Mouse (Mus musculus) CH12.LX (cell line): ENCODE measurements around the gene Dnm2. TPM values are rescaled to one million over a fixed set of nuclear protein-coding genes. Genes with fewer than 3 reads are reported as not detected.

ENCODE experiments used
- DNase-seq: peaks from one replicate; pipeline ENCODE4 v3.0.0-alpha.2; 2013; ENCODE audit errors: extremely low read depth
- H3K27ac ChIP-seq: 2 replicates; pipeline ENCODE4 v1.5.1; 2012; ENCODE audit warnings: low read depth, mild to moderate bottlenecking, control low read depth, moderate library complexity; ENCODE audit not compliant: insufficient read depth
- H3K27me3 ChIP-seq: replicated peaks from 2 replicates; pipeline ENCODE3; 2012; ENCODE audit warnings: inconsistent platforms
- H3K36me3 ChIP-seq, 2 experiments: replicated peaks in 1 of 2; 2 replicates each; pipeline versions ENCODE3 to v1.6.1; 2012; ENCODE audit warnings: inconsistent platforms in 1 of 2, low read length in 1 of 2, mild to moderate bottlenecking in 1 of 2, mixed read lengths in 1 of 2, moderate library complexity in 1 of 2; ENCODE audit not compliant: control insufficient read depth in 1 of 2, insufficient read depth in 1 of 2
- H3K4me1 ChIP-seq, 2 experiments: 2 replicates each; pipeline ENCODE4 v1.6.1; 2012; ENCODE audit warnings: inconsistent platforms in 1 of 2, moderate library complexity in 1 of 2; ENCODE audit not compliant: insufficient read depth in 2 of 2, control insufficient read depth in 1 of 2
- H3K4me2 ChIP-seq: 2 replicates; pipeline ENCODE4 v1.6.1; 2012; ENCODE audit warnings: low read depth, mild to moderate bottlenecking, control low read depth; ENCODE audit not compliant: poor library complexity, insufficient read depth, severe bottlenecking
- H3K4me3 ChIP-seq, 3 experiments: fragments of 150-350 bp in 1 of 3; sonication (generic) in 1 of 3; replicated peaks in 1 of 3; 2 replicates each; pipeline versions ENCODE3 to v1.5.1; 2011 to 2012; ENCODE audit warnings: low read depth in 2 of 3, low read length in 2 of 3, mild to moderate bottlenecking in 2 of 3, moderate library complexity in 2 of 3, control low read depth in 1 of 3, improper control_type of control experiment in 1 of 3, inconsistent platforms in 1 of 3, mixed read lengths in 1 of 3; ENCODE audit not compliant: poor library complexity in 1 of 3
- H3K79me2 ChIP-seq: replicated peaks from 2 replicates; pipeline ENCODE4 v1.6.1; 2012; ENCODE audit warnings: mild to moderate bottlenecking, moderate library complexity; ENCODE audit not compliant: control insufficient read depth, poor library complexity, insufficient read depth, severe bottlenecking; ENCODE audit errors: extremely low read depth
- H3K9ac ChIP-seq: 2 replicates; pipeline ENCODE4 v1.6.1; 2012; ENCODE audit warnings: low read depth, mild to moderate bottlenecking, control low read depth, moderate library complexity; ENCODE audit not compliant: insufficient read depth
- H3K9me3 ChIP-seq: replicated peaks from 2 replicates; pipeline ENCODE3; 2012; ENCODE audit warnings: low read length, inconsistent platforms, mixed read lengths
- BHLHE40 ChIP-seq: IDR thresholded peaks from 2 replicates; pipeline ENCODE4 v1.6.1; 2011; ENCODE audit warnings: mild to moderate bottlenecking, low read depth, low read length, improper control_type of control experiment
- CHD1 ChIP-seq: IDR thresholded peaks from 2 replicates; pipeline ENCODE4 v1.6.1; 2012; ENCODE audit warnings: low read depth, low read length, improper control_type of control experiment, inconsistent platforms
- CHD2 ChIP-seq: IDR thresholded peaks from 2 replicates; pipeline ENCODE4 v1.6.1; 2011; ENCODE audit warnings: low read length, improper control_type of control experiment
- CTCF ChIP-seq, 2 experiments: IDR thresholded peaks in 1 of 2; conservative IDR thresholded peaks in 1 of 2; 2 replicates each; pipeline ENCODE4 v1.5.1; 2011 to 2012; ENCODE audit warnings: low read depth in 2 of 2, low read length in 2 of 2, improper control_type of control experiment in 1 of 2, inconsistent platforms in 1 of 2, mild to moderate bottlenecking in 1 of 2, moderate library complexity in 1 of 2
- E2F4 ChIP-seq: IDR thresholded peaks from 2 replicates; pipeline ENCODE4 v1.6.1; 2011; ENCODE audit warnings: low read depth, low read length, improper control_type of control experiment; ENCODE audit not compliant: insufficient replicate concordance
- ELF1 ChIP-seq: IDR thresholded peaks from 2 replicates; pipeline ENCODE4 v1.6.1; 2014; ENCODE audit warnings: low read depth, mild to moderate bottlenecking, inconsistent platforms, low read length, improper control_type of control experiment
- EP300 ChIP-seq: IDR thresholded peaks from 2 replicates; pipeline ENCODE4 v1.6.1; 2011; ENCODE audit warnings: low read length, improper control_type of control experiment
- ETS1 ChIP-seq: conservative IDR thresholded peaks from 2 replicates; pipeline ENCODE4 v1.6.1; 2012; ENCODE audit warnings: low read depth, mild to moderate bottlenecking, inconsistent platforms, low read length, improper control_type of control experiment, moderate library complexity
- GABPA ChIP-seq: IDR thresholded peaks from 2 replicates; pipeline ENCODE4 v1.6.1; 2012; ENCODE audit warnings: low read depth, low read length, improper control_type of control experiment, inconsistent platforms; ENCODE audit not compliant: insufficient replicate concordance
- HCFC1 ChIP-seq: IDR thresholded peaks from 2 replicates; pipeline ENCODE4 v1.6.1; 2012; ENCODE audit warnings: low read depth, mild to moderate bottlenecking, inconsistent platforms, low read length, improper control_type of control experiment
- IRF4 ChIP-seq: IDR thresholded peaks from 2 replicates; pipeline ENCODE4 v1.6.1; 2014; ENCODE audit warnings: low read depth, mild to moderate bottlenecking, inconsistent platforms, low read length, improper control_type of control experiment
- JUN ChIP-seq: IDR thresholded peaks from 2 replicates; pipeline ENCODE4 v1.6.1; 2011; ENCODE audit warnings: low read depth, mild to moderate bottlenecking, low read length, improper control_type of control experiment, moderate library complexity; ENCODE audit not compliant: insufficient read depth
- JUND ChIP-seq: conservative IDR thresholded peaks from 2 replicates; pipeline ENCODE4 v1.6.1; 2011; ENCODE audit warnings: low read depth, low read length, improper control_type of control experiment
- KAT2A ChIP-seq: IDR thresholded peaks from 2 replicates; pipeline ENCODE4 v1.6.1; 2012; ENCODE audit warnings: low read length, improper control_type of control experiment, inconsistent platforms; ENCODE audit not compliant: insufficient replicate concordance
- MAFK ChIP-seq: IDR thresholded peaks from 2 replicates; pipeline ENCODE4 v1.6.1; 2011; ENCODE audit warnings: low read length, improper control_type of control experiment; ENCODE audit not compliant: insufficient replicate concordance
- MAX ChIP-seq: IDR thresholded peaks from 2 replicates; pipeline ENCODE4 v1.6.1; 2011; ENCODE audit warnings: low read length, improper control_type of control experiment
- MAZ ChIP-seq: IDR thresholded peaks from 2 replicates; pipeline ENCODE4 v1.6.1; 2012; ENCODE audit warnings: low read depth, mild to moderate bottlenecking, inconsistent platforms, low read length, improper control_type of control experiment, moderate library complexity
- MEF2A ChIP-seq: IDR thresholded peaks from 2 replicates; pipeline ENCODE4 v1.6.1; 2014; ENCODE audit warnings: low read depth, mild to moderate bottlenecking, inconsistent platforms, low read length, improper control_type of control experiment, borderline replicate concordance
- MXI1 ChIP-seq: IDR thresholded peaks from 2 replicates; pipeline ENCODE4 v1.6.1; 2011; ENCODE audit warnings: mild to moderate bottlenecking, low read depth, low read length, improper control_type of control experiment
- MYC ChIP-seq: IDR thresholded peaks from 2 replicates; pipeline ENCODE4 v1.6.1; 2011; ENCODE audit warnings: low read depth, mild to moderate bottlenecking, improper control_type of control experiment, low read length
- NELFE ChIP-seq: IDR thresholded peaks from 2 replicates; pipeline ENCODE4 v1.6.1; 2011; ENCODE audit warnings: low read depth, low read length, improper control_type of control experiment
- NRF1 ChIP-seq: IDR thresholded peaks from 2 replicates; pipeline ENCODE4 v1.6.1; 2014; ENCODE audit warnings: low read depth, mild to moderate bottlenecking, inconsistent platforms, low read length, improper control_type of control experiment, moderate library complexity
- PAX5 ChIP-seq: IDR thresholded peaks from 2 replicates; pipeline ENCODE4 v1.6.1; 2012; ENCODE audit warnings: low read length, inconsistent platforms, mixed read lengths
- POLR2A ChIP-seq: IDR thresholded peaks from 2 replicates; pipeline ENCODE4 v1.6.1; 2011; ENCODE audit warnings: low read depth, mild to moderate bottlenecking, improper control_type of control experiment, low read length
- POLR2AphosphoS2 ChIP-seq: IDR thresholded peaks from 2 replicates; pipeline ENCODE4 v1.6.1; 2011; ENCODE audit warnings: low read depth, low read length, improper control_type of control experiment
- RAD21 ChIP-seq: IDR thresholded peaks from 2 replicates; pipeline ENCODE4 v1.6.1; 2011; ENCODE audit warnings: low read depth, mild to moderate bottlenecking, low read length, improper control_type of control experiment, moderate library complexity
- SIN3A ChIP-seq: IDR thresholded peaks from 2 replicates; pipeline ENCODE4 v1.6.1; 2012; ENCODE audit warnings: low read length, improper control_type of control experiment, inconsistent platforms
- SMC3 ChIP-seq: IDR thresholded peaks from 2 replicates; pipeline ENCODE4 v1.6.1; 2011; ENCODE audit warnings: low read depth, low read length, improper control_type of control experiment
- TCF12 ChIP-seq: IDR thresholded peaks from 2 replicates; pipeline ENCODE4 v1.6.1; 2014; ENCODE audit warnings: low read depth, mild to moderate bottlenecking, inconsistent platforms, low read length, improper control_type of control experiment
- UBTF ChIP-seq: IDR thresholded peaks from 2 replicates; pipeline ENCODE4 v1.6.1; 2012; ENCODE audit warnings: low read depth, mild to moderate bottlenecking, inconsistent platforms, low read length, improper control_type of control experiment, moderate library complexity
- USF1 ChIP-seq: IDR thresholded peaks from 2 replicates; pipeline ENCODE4 v1.6.1; 2014; ENCODE audit warnings: low read depth, mild to moderate bottlenecking, inconsistent platforms, low read length, improper control_type of control experiment
- USF2 ChIP-seq: conservative IDR thresholded peaks from 2 replicates; pipeline ENCODE4 v1.6.1; 2011; ENCODE audit warnings: low read depth, low read length, improper control_type of control experiment
- ZC3H11A ChIP-seq: IDR thresholded peaks from 2 replicates; pipeline ENCODE4 v1.6.1; 2012; ENCODE audit warnings: low read depth, mild to moderate bottlenecking, inconsistent platforms, low read length, improper control_type of control experiment
- ZKSCAN1 ChIP-seq: IDR thresholded peaks from 2 replicates; pipeline ENCODE4 v1.6.1; 2012; ENCODE audit warnings: low read depth, inconsistent platforms, low read length, improper control_type of control experiment, borderline replicate concordance
- ZMIZ1 ChIP-seq: IDR thresholded peaks from 2 replicates; pipeline ENCODE4 v1.6.1; 2012; ENCODE audit warnings: low read depth, mild to moderate bottlenecking, inconsistent platforms, low read length, improper control_type of control experiment
- ZNF384 ChIP-seq: IDR thresholded peaks from 2 replicates; pipeline ENCODE4 v1.6.1; 2012; ENCODE audit warnings: low read depth, low read length, improper control_type of control experiment, inconsistent platforms
- dilution Hi-C: fragments of 300-500 bp; cut with MboI; formaldehyde crosslinking; loops from 2 replicates; pipeline ENCODE4 v1.14.3; 2020; ENCODE audit warnings: low sequenced_read_pairs; ENCODE audit not compliant: extremely low pct_unique_long_range_greater_than_20kb, extremely low pct_ligation_motif_present
- in situ Hi-C: fragments of 300-500 bp; cut with MboI; formaldehyde crosslinking; loops from 3 replicates; pipeline ENCODE4 v1.14.3; 2019; ENCODE audit warnings: low sequenced_read_pairs, low pct_ligation_motif_present, low pct_unique_long_range_greater_than_20kb, mixed read lengths
- polyA plus RNA-seq: library from polyadenylated mRNA; unstranded; fragments of >175 nt; gene quantifications from 2 replicates; pipeline ENCODE4 v1.2.1, GENCODE M21; 2012; ENCODE audit warnings: low read depth; ENCODE audit not compliant: insufficient read length
- total RNA-seq, 2 experiments: library from RNA; depleted of rRNA; stranded (reverse); fragments of 300-350 nt in 1 of 2; fragments of >200 nt in 1 of 2; gene quantifications; 2 replicates each; pipeline ENCODE4 v1.2.3; 2012 to 2014

Dnm2 gene
- total and polyA plus RNA-seq, 3 experiments: 36.4 to 64.3 (median 55.4) TPM

GRCm38 (mm10) chr9:21463138-21463590 lies 38.5 kb downstream of the Dnm2 start:
- in situ Hi-C loops: loop anchor here (5.0 kb wide), 1 partner anchor 36 kb away; no protein-coding TSS in a partner anchor
- H3K4me2 ChIP-seq: peak overlapping the region; percentile 41; the same call in 1 of the 2 replicates

GRCm38 (mm10) chr9:21463766-21464564 lies 39.3 kb downstream of the Dnm2 start:
- DNase-seq: no peak
- Histone ChIP-seq H3K9me3 (no peaks in the 10 kb centered on the region), H3K27me3 (no peaks in the 10 kb centered on the region), H3K36me3 (peaks cover 42 to 84% of the 10 kb centered on the region in 2 experiments), H3K4me2 (no peak overlapping the region), H3K4me1 (peaks cover 15 to 42% of the 10 kb centered on the region in 2 experiments), H3K9ac (no peak overlapping the region), H3K79me2 (no peaks in the 10 kb centered on the region; the same call in 1 of the 2 replicates), H3K27ac (peak overlapping the region; percentile 78), H3K4me3 (no peak overlapping the region)
- dilution Hi-C loops (no loop called here), in situ Hi-C loops (loop anchor here (5.0 kb wide), 1 partner anchor 37 kb away; no protein-coding TSS in a partner anchor)
- TF ChIP-seq CTCF (conservative IDR thresholded peaks at IDR 0.05 in 1 of 2, IDR thresholded peaks at IDR 0.05 in 1 of 2; ENCODE audit: low read depth in 2 of 2, low read length in 2 of 2): no peak
- TF ChIP-seq JUND: no peak
- no peak for TF ChIP-seq POLR2AphosphoS2
- TF ChIP-seq GABPA: no peak
- TF ChIP-seq CHD1: no peak
- no peak for TF ChIP-seq TCF12
- no peak for TF ChIP-seq PAX5
- TF ChIP-seq USF1: no peak
- no peak for TF ChIP-seq ETS1
- no peak for TF ChIP-seq EP300
- TF ChIP-seq SIN3A: no peak
- no peak for TF ChIP-seq MAFK
- TF ChIP-seq MXI1: no peak
- no peak for TF ChIP-seq HCFC1
- TF ChIP-seq ELF1: no peak
- TF ChIP-seq ZKSCAN1: no peak
- no peak for TF ChIP-seq NELFE
- no peak for TF ChIP-seq BHLHE40

More at GRCm38 (mm10) chr9:21463138-21463590, 38.5 kb downstream of the Dnm2 start:
- peaks cover 42 to 84% of the 10 kb centered on the region in 2 experiments for H3K36me3 ChIP-seq
- DNase-seq: peak; percentile 48
- H3K79me2 ChIP-seq: no peaks in the 10 kb centered on the region; the same call in 1 of the 2 replicates
- H3K9me3 ChIP-seq: no peaks in the 10 kb centered on the region
- TF ChIP-seq HCFC1: no peak; the same call in 1 of the 2 replicates
- TF ChIP-seq ZNF384: no peak
- TF ChIP-seq NELFE: no peak
- no peak for TF ChIP-seq CTCF (conservative IDR thresholded peaks at IDR 0.05 in 1 of 2, IDR thresholded peaks at IDR 0.05 in 1 of 2; ENCODE audit: low read depth in 2 of 2, low read length in 2 of 2)
- no peak for TF ChIP-seq USF2
- no peak for TF ChIP-seq JUN
- TF ChIP-seq ELF1: peak; percentile 62; the same call in 1 of the 2 replicates
- TF ChIP-seq BHLHE40: no peak
- TF ChIP-seq ZC3H11A: no peak
- no peak for TF ChIP-seq MXI1
- TF ChIP-seq IRF4: no peak
- no peak for TF ChIP-seq MAZ
- TF ChIP-seq MAX: no peak
- TF ChIP-seq E2F4: no peak
- TF ChIP-seq MAFK: no peak
- no peak for TF ChIP-seq NRF1
- peak; percentile 80 for TF ChIP-seq ETS1
- TF ChIP-seq MEF2A: peak; percentile 77; the same call in 1 of the 2 replicates
- no peak for TF ChIP-seq POLR2A
- TF ChIP-seq GABPA: no peak
- no peak for TF ChIP-seq PAX5
- no peak for TF ChIP-seq CHD2
- no peak for TF ChIP-seq ZKSCAN1
- TF ChIP-seq RAD21: no peak
- TF ChIP-seq SMC3: no peak
- TF ChIP-seq SIN3A: no peak
- no peak for TF ChIP-seq ZMIZ1
- TF ChIP-seq POLR2AphosphoS2: no peak
- TF ChIP-seq TCF12: peak; percentile 19; the same call in 1 of the 2 replicates
- no peak for TF ChIP-seq KAT2A
- TF ChIP-seq UBTF: no peak
- TF ChIP-seq MYC: no peak
- peaks cover 15 to 41% of the 10 kb centered on the region in 2 experiments for H3K4me1 ChIP-seq
- dilution Hi-C loops: no loop called here
- peak overlapping the region; percentile 11; the same call in 1 of the 2 replicates for H3K9ac ChIP-seq
- H3K27ac ChIP-seq: peak overlapping the region; percentile 78
- peak overlapping the region in 1 of 3 experiments; percentile 27 for H3K4me3 ChIP-seq
- no peaks in the 10 kb centered on the region for H3K27me3 ChIP-seq
